Mouse (Mus musculus) cerebellum, postnatal 14 days (tissue): ENCODE measurements at regions not wholly inside any gene's neighbourhood (a gene's known extent, or its start where the extent isn't known, plus 50 kb on each side); places are given as distances from the start of the nearest gene placed in this dataset.

Source experiments
- DNase-seq, 2 experiments: peaks; one replicate each; pipeline ENCODE4 v3.0.0; 2021; ENCODE audit warnings: mixed read lengths in 2 of 2

DNA sequence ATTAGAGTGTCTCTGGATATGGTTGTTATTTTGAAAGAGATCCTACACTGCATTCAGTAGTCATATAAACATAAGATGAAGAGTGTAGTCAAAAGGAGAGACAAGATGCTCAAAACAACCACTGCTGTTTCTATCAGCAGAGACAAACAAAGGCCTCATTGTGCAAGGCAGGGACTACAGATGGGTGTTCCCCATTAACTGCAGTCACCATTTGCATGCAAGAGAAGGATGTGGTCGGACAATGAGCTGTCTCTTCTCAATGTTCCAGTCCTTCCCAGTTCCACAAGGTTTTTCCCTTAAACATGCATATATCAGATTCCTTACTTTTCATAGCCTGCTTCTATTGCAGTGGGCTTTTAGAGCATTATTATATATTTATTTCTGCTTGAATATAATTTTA, 1056.7 kb downstream of the Slc22a22 start:
- DNase-seq: no peak

DNA sequence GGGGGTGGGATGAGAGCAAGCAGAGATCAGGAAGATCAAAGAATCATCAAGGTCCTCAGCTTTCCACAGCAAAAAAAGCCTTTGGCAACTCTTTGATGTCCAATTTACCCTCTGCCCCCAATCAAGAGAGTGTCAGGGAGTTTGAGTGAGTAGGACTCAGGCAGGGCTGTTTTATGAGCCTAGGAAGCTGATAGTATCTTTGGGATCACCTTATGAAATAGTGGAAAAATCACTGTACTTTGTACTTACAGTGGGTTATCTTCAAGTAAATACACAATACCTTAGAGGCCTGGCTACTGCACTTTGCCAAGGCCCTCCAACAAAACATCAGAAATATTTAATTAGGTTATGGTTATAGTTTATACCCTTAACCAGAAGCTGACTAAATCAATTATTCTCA, 1085.4 kb downstream of the Slc22a22 start:
- no peak for DNase-seq

DNA sequence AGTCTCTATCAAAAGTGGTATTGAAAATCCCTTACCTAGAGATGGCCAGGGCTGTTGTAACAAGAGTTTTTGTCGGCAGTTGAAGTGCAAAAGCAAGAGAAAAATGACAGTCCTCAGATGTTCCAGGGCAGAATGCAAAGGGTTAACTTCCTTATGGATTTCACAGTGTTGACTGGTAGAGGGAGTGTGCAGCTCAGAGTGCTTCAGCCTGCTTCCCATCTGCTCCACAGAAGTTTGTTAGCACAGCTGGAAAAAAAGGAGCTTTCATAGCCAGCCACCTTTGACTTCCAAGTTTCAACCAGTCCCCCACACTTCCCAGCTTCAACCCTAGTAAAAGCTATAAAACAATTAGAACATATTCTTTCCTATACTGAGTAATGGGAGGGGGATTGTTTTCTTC, 1098.9 kb downstream of the Slc22a22 start:
- DNase-seq: no peak

DNA sequence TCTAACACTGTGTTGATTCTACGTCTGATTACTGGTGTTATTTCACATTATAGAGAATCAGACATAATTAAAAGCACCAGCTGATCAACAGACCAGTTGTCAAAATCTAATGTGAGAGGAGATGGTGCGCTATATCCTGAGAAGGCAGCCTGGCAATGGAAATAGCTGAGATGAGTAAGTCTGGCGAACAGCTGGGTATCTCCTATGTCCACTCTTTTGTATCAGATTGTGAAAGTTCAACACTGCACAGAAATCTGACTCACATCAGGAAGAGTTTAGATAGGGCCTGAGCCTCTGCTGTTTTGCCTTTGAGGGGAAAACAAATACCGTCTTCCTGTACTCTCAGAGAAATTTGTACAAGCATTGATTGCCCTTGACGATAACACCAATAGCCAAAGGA, 1126.5 kb downstream of the Slc22a22 start:
- no peak for DNase-seq

DNA sequence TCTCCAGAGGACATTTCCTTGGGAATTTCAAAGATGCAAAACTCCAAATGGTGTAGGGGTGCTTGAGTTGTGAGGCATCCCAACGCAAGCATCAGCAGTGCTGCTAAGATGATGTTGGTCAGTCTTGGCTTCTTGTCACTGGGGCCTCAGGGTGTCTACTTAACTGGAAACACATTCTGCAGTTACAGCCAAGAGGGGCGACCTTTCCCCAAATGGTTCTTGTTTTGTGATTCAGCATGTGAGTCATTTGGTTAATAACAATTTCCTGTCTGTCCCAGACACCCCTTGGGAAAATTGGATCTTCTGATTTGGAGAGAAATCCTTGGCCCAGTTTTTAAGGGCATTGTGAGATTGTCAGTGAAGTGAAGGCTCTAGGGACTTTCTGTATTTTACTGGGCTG, 1131.3 kb downstream of the Slc22a22 start:
- no peak for DNase-seq

DNA sequence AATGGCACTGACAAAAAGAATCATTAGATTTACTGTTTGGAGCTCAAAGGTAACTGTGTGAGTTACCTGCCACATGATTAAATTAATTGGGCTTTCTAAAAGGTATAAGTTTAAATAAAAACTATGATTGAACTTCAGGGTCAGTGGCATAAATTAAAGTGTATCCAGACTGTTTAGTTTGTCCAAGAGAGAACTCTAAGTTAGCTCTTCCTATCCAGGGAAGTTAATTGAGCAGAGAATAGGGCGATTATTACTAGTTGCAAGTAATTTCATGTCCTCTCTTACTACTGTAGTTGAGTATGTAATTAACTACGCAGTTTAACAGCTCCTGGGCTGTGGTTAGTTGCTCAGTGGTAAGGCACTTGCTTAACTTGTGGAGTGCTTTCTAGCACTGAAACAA, 1132.5 kb downstream of the Slc22a22 start:
- DNase-seq: no peak

DNA sequence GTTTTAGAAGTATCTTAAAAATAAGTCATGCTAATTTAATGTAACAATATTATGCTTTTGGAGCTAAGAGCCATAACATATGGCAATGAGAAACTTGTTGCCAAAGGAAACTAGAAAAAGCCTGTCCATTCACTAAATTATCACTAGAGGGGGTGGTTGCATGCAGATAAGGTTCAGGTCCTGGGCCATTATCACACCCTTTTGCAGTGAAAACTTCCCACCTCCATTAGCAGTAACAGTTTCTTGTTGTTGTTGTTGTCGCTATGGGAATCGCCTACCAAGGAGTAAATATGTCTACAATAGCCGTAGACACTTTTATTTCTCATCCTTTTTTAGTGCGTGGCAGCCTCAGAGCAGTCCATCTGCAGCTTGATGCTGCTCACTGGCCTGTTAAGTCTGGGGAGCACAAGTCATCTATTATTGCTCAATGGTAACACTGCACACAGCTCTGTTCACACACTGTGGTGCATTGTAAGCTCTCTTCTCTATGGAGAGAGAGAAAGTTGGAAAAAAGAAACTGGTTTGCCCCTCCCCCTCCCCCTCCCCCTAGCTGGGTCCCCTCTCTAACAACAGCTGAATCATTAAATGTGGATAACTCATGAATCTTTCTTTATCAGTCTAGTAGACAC, 1133.0 kb downstream of the Slc22a22 start:
- peak; percentile 4 to 10 for DNase-seq

DNA sequence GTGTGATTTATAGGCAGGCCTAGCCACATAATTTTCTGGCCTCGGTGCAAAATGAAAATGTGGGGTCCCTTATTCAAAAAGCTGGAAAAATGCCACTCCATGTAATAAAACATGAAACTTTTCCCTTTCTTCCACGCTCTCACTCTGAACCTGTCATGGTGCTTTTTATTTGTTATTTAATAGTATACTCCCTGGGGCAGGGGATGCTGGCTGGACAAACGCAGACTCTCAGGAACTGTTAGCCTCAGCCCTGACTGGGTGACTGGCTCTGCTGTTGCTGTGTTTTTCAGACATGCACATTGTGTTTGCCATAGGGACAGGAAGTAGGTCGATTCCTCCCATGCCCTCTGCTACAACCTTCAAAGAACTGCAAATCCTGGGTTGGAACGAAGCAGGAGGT, 1139.5 kb downstream of the Slc22a22 start:
- DNase-seq: no peak

DNA sequence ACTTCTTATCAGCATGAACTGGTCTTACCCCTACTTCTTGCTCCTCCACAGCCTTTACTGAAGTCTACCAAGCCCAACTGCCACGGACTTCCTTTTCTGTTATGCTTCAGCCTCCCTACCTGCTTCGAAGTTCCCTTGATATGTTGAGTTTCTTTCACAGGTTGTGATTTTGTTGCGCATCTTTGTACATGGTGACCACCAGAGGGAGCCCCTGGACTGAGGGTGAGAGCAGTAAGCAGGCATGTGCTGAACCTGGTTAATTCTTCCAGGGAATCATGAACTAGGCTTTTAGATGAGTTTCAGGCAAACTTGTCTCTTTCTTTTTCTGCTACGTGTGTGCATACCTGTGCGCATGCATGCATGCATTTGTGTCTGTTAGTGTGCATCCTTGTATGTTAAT, 1141.0 kb downstream of the Slc22a22 start:
- peak; percentile 85 to 91 for DNase-seq

DNA sequence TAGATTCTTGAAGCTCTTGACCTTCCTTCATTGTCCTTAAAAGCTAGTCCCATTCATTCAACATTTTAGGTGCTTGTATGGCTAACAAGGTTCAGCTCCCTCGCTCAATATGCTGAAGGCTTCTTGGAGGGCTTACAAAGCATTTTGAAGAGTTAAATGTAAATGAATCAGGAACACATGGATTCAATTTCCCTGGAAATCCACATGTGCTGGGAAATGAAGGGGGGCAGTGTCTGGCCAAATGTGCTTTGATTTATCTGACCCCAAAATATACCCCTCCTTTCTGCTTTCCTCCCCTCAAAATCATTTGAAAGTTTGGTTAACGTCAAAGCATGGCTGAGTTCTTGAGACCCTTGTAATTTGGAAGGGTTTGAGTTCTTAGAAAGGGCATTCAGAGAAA, 1142.4 kb downstream of the Slc22a22 start:
- DNase-seq: no peak

DNA sequence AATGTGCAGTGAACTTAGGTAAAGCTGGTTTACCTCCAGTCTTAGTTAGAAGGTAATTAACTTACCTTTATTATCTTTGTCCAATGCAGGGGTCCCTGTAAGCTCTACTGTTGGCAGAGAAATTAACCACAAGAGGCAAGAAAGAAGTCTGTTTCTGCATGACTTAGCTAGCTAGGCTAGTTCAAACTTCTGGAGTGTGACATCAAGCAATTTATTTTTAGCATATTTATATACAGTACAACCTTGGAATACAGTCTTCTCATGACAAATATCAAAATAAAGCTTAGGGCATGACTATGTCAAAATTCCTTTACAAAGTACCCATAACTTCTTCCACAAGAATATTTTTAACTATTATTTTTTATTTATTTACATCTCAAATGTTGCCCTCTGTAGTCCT, 1156.9 kb downstream of the Slc22a22 start:
- DNase-seq: no peak

DNA sequence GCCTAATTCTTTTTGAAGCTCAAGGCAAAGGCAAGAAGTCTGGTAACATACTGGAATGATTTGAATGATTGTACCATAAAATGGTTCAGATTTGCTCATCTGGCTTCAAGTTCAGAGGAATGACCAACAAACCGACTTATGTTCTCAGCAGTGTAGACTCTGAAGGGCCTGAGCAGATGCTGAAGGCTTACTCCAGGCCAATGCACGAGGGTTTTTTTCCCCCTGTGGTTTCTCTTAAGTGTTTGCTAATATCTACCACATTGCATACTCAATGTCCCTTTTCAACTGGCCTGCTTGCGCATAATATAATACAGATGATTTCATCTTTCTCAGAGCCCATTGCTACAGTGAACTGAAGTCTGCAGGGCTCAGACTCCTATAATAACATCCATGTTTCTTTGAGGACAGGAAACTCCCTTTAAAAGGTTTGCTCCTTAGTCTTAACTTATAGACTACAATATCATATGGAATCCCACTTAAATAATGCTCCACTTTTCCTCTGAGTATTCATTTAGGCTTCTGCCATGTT, 1182.5 kb downstream of the Slc22a22 start:
- no peak for DNase-seq

DNA sequence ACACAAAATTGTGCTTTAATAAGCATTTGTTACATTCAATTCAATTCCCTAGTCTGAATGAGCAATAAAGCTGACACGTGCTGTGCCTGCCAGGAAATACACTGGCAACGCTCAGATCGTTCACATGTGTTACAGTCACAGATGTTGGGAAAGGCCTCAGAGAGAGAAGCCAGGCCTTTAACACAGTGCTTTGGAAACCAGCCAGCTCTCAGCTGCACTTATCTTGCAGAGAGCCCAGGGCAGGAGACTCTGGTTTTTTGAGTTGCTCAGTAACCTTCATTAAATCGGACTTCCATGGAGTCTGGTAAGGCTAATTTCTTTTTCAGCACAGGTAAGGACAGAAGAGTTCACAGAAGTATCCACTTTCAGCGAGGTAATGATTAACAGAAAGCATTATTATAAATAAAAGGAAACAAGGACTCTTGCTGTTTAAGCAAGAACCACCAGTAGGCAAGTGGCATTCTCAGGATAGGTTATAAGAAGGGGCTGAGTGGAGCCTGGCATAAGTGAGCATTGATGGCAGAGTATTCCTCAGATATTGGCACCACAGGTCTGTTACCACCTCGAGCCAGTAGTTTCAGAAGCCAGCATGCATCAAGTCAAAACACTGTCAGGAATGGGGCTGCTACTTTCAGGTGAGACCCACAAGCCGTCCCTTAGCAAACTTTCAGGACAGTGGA, 1198.7 kb downstream of the Slc22a22 start:
- DNase-seq: peak; percentile 59 to 71

DNA sequence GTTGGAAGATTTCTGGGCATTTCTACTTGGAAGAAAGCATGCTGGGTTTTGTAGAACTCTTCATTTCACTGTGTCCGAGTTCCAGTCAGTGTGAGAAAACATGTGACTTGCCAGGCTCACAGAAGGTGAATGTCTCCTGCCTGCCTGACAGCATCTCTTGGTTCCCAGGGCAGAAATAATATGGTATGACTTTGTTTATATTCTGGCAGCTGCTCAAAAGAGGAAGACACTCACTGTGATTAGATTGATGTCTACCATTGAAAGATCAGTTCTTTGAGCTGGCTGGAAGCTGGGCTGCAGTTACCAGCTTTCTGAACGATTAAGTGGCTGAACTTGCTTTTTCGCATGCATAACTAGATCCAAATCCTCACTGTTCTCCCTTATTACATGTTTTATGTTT, 1199.4 kb downstream of the Slc22a22 start:
- DNase-seq: peak; percentile 3 to 32

DNA sequence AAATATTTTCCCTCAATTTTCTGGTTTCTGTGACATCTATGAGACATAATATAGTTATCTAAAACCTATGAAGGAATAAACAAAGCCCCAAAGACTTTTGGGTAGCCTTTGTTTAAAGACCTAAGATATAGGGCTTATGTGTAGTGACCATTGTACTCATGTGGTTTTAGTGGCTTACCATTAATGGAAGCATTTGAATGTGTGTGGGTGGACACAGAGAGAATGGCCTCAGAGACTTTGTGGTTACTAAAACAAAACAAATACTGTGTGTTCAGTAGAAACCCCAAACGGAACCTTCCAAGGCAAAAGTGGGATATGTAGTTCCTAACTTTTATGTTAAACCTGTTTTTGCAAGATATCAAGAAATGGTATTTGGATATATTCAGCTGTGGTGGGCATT, 1228.7 kb downstream of the Slc22a22 start:
- no peak for DNase-seq

DNA sequence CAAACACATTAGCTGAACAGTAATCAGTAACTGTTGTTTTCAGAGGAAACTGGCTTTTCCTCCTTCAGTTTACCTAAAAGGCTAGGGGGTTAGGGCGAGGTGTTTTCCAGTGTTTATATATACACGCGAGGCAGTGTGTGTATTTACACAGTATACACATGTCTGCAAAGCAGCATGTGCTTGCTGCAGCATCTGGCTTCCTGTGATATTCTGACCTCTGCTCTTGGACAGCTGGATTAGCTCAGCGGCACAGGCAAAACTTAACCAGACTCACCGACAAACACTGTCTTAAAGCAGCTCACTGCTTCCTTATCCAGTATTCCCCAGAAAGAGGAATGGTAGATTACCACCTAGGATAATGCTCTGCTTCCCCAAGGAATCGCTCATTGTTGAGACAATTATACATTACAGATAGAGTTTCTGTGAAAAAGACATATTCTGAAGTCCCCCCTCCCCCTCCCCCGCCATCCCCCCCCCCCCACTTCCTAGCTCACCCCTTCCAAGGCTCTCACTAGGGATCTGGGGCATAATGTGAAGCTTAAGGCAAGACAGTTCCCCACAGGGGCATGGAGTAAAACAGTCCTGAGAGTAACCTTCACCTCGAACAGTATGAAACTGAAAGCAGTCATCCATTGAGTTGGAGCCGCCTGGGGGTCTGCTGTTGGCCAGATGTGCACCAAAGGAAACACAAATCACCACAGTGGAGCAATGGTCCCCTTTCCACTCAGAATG, 1233.3 kb downstream of the Slc22a22 start:
- DNase-seq: no peak

DNA sequence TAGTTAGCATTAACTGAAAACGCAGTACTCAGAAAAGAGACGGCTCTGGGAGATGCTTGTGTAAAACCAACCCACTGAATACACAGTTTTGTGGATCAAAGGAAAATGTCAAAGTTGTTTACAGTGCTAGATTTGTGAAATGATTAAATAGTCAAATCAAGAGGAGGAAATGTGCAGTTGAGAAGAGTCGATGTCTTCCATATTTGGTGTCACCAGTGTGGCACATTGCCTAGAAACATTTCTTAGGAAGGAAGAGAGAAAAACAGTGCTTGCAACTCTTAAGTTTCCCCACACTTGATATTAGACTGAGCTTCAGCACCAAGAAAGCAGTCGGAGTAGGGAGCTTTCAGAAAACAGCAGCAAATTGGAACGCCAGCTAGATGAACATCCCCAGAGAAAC, 1274.9 kb downstream of the Slc22a22 start:
- no peak for DNase-seq

DNA sequence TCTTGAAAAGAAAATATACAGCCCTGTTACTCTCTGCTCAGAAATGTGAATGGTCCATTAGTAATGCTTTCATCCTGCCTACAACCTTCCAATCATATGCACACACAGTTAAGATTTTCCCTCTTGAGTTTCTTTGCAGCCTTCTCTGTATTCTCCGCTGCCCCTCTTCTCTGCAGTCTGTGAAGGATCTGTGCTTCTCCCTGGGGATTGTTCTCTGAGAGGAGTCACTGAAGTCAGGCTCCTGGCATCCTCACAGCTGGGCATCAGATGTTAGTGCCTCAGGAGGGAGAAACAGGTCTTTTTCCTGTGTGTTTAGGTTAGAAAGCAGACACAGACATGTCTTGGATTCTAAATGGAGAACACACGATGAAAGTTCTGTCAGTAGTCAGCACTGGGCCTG, 1278.1 kb downstream of the Slc22a22 start:
- no peak for DNase-seq

DNA sequence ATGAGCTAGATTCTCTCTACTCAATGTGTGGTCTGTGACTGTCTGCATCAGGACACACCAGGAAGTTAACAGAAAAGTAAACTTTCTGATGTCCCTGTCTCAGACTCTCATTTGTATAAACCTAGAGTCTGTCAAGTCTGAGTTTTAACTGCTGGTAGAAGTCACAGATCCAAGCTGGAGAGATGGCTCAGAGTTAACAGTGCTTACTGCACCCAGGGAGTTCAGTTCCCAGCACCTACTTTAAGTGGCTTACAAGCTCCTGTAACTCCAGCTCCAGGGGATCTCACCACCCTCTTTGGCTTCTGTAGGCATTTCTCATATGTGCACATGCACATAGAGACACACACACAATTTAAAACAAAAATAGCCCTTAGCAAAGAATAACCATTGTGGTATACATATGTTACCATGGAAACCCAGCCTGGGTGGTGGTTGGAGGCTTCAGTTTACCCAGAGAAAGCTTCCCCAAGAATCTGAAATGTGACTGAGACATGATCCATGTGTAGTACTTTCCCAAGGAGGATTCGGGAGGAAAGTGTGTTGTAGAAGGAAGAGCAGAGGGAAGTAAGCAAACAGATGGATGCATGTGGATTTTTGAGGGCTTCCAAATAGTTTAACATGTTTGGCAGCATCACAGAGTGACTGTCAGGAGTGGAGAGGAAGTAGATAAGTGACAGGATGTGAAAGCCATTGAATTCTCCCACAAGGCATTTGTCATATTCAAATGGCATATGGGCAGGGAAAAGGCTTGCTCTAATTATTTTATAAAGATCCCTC, 1279.8 kb downstream of the Slc22a22 start:
- DNase-seq: no peak

DNA sequence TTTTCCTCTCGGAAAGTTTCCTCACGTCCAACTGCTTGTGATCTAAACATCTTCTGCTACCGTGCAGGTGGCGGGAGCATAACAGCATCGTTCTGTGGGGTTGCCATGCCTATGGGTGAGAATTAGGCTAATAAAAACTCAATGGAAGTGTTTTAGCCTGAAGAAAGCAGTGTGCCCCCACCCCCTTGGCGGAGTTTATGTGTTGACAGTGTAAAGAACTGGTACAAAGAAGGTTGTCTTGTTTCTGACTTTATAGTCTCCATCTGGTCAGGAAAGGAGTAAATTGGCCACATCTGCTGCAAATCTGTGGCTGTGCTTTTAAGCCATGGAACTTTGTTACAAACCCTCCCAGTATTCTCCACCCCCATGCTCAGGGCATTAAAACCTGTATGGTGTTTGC, 1311.2 kb downstream of the Slc22a22 start:
- DNase-seq: no peak

DNA sequence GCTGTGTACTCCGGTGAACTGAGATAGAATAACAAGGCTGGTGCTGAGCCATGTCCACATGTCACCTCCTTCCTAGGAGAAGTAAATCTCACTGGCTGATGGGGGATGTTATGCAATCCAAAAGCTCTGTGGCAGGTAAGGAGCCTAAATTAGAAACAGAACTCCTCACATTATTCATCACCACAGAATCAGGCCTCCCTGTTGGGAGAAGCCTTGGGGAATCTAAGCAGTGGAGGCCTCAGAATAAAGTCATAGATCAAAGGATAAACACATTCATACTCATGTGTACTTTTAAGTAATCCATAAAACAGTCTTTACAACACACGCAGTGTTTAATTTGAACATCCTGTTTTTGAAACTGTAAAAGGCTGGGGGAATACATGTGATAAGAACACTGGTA, 1318.7 kb downstream of the Slc22a22 start:
- DNase-seq: peak in 1 of 2 experiments; percentile 3

DNA sequence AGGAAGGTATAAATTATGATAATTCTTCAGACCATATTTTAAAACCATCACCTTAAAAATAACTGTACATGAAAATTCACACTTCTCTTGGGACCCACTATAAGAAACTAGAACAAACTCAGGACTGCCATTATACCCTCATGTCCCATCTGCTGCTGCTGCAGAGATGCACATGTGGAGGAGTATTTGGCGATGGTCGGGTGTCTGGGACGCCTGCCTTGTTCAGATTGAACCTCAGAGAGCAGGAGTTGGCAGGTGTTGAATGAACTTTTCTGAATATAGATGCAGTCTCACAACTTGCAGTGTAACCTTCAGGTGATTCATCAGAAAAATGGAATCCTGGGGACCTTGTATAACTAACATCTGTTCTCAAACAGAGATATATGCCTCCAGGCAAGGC, 1338.0 kb downstream of the Slc22a22 start:
- no peak for DNase-seq

DNA sequence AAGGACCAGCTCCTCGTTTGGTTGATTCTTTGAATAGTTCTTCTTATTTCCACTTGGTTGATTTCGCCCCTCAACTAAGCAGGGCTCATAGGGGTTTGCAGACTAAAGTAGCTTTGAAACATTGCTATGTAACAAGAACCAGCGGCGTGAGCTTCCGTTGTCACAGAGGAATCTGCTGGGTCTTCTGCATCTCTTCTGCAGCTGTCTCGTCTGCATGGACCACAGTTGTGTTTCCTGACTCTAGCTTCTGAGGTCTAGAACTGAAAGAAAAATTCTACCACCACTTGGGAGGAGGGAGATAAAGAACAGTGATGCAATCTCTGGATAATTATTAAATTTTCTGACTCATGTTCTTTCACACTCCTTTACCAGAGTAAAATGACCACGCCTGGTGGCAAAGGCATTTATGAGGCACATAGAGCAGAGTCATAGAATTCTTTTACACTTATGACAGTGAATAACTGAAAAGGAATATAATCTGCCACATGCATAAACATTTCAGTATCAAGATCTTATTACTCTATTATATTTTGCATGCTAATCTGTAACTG, 1340.9 kb downstream of the Slc22a22 start:
- no peak for DNase-seq
